Mouse (Mus musculus) liver, embryonic 15.5 days (tissue): ENCODE measurements around the gene Gm42417. TPM values are rescaled to one million over a fixed set of nuclear protein-coding genes. Genes with fewer than 3 reads are reported as not detected.
"Not testable (repeated sequence)": the region's sequence is repeated elsewhere in the genome, so short reads cannot be mapped to it uniquely, and the experiment has no call there.

ENCODE experiments used
- ATAC-seq: fragments of 200-750 bp; cut with Nextera tagmentation; 2 replicates; pipeline ENCODE4 v1.8.0; 2017; ENCODE audit warnings: moderate number of reproducible peaks, mild to moderate bottlenecking, moderate library complexity; ENCODE audit not compliant: insufficient read depth
- H3K27ac ChIP-seq: fragments of 300-500 bp; sonication (generic); replicated peaks from 2 replicates; pipeline ENCODE4 v1.5.1; 2015; ENCODE audit warnings: mild to moderate bottlenecking, inconsistent platforms
- H3K27me3 ChIP-seq: fragments of 300-500 bp; sonication (generic); 2 replicates; pipeline ENCODE4 v1.6.1; 2015; ENCODE audit warnings: mild to moderate bottlenecking, inconsistent platforms
- H3K36me3 ChIP-seq: fragments of 300-500 bp; sonication (generic); replicated peaks from 2 replicates; pipeline ENCODE4 v1.6.1; 2015; ENCODE audit warnings: moderate library complexity, mild to moderate bottlenecking, inconsistent platforms
- H3K4me1 ChIP-seq: fragments of 300-500 bp; sonication (generic); replicated peaks from 2 replicates; pipeline ENCODE4 v1.6.1; 2015; ENCODE audit warnings: inconsistent platforms
- H3K4me2 ChIP-seq: fragments of 300-500 bp; sonication (generic); 2 replicates; pipeline ENCODE4 v1.6.1; 2015; ENCODE audit warnings: moderate library complexity, mild to moderate bottlenecking, inconsistent platforms
- H3K4me3 ChIP-seq: fragments of 300-500 bp; sonication (generic); replicated peaks from 2 replicates; pipeline ENCODE4 v1.5.1; 2015; ENCODE audit warnings: mild to moderate bottlenecking, inconsistent platforms
- H3K9ac ChIP-seq: fragments of 300-500 bp; sonication (generic); 2 replicates; pipeline ENCODE4 v1.6.1; 2015; ENCODE audit warnings: moderate library complexity, mild to moderate bottlenecking, inconsistent platforms
- H3K9me3 ChIP-seq: fragments of 300-500 bp; sonication (generic); replicated peaks from 2 replicates; pipeline ENCODE4 v1.6.1; 2016; ENCODE audit warnings: inconsistent platforms
- WGBS: fragments of 180-500 bp; shearing (Covaris S2); methylation state at CpG from one replicate; pipeline ENCODE4 v1.1.7; 2015; ENCODE audit warnings: mixed read lengths; ENCODE audit not compliant: insufficient replicate concordance; 5-methylcytosine and 5-hydroxymethylcytosine counted together
- polyA plus RNA-seq: library from polyadenylated mRNA; unstranded; fragments of >200 nt; fragmentation: Nextera tagmentation; extraction: Ambion mirVana; gene quantifications from 2 replicates; pipeline ENCODE4 v1.2.1, GENCODE M21; 2015

The Gm42417 gene
- polyA plus RNA-seq, 1 experiment from 2014 or later: not detected

DNA sequence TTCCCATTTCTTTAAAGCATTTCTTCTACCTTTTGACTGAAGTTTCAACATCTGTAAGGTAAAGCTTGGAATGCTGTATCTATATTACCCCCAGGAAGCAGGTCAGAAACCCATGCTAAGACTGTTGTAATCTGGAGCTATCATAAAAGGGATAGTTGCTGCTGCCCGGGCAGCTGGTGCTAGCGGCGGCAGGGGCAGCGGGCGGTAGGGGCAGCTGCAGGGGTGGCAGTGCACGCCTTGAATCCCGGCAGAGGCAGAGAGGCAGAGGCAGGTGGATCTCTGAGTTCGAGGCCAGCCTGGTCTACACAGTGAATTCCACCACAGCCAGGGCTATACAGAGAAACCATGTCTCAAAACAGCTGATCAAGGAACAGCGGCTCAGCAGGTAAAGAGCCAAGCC, 3.7 kb upstream of the Gm42417 start:
- WGBS: 76% methylated on average over 9 of the region's 9 CpGs
- peaks cover 13% of the 10 kb centered on the region for H3K36me3 ChIP-seq
- peaks cover 25% of the 10 kb centered on the region for H3K4me1 ChIP-seq
- H3K4me3 ChIP-seq: no peak overlapping the region
- no peak for ATAC-seq
- H3K27ac ChIP-seq: no peak overlapping the region
- H3K9ac ChIP-seq: no peak overlapping the region
- H3K9me3 ChIP-seq: no peaks in the 10 kb centered on the region
- no peaks in the 10 kb centered on the region for H3K27me3 ChIP-seq
- H3K4me2 ChIP-seq: no peak overlapping the region

DNA sequence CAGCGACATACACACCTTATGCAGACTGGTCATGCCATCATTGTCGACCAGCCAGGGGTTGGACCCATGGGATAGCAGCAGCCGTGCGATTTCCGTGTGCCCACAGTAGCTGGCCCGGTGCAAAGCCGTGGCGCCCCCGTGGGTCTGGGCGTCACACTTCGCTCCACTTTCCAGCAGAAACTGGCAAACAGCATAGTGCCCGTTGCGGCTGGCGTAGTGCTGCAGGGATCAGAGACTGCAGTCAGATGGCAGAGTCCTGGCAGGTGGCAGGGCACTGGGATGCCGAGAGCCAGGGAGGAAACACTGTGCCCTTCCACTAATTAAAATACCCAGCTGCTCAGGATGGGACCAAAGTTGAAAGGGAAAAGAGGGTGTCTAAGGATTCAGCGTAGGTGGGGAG, 2.6 kb upstream of the Gm42417 start:
- WGBS: 86% methylated on average over 16 of the region's 16 CpGs
- H3K36me3 ChIP-seq: peaks cover 13% of the 10 kb centered on the region
- no peak overlapping the region for H3K4me3 ChIP-seq
- no peak for ATAC-seq
- peaks cover 24% of the 10 kb centered on the region for H3K4me1 ChIP-seq
- H3K9me3 ChIP-seq: no peaks in the 10 kb centered on the region
- H3K27me3 ChIP-seq: no peaks in the 10 kb centered on the region
- H3K27ac ChIP-seq: no peak overlapping the region
- H3K9ac ChIP-seq: no peak overlapping the region
- H3K4me2 ChIP-seq: no peak overlapping the region

GRCm38 (mm10) chr1:36540807-36541206, 1.6 kb upstream of the Gm42417 start:
- H3K27ac ChIP-seq: no peak overlapping the region
- peaks cover 13% of the 10 kb centered on the region for H3K36me3 ChIP-seq
- no peak for ATAC-seq
- H3K9ac ChIP-seq: no peak overlapping the region
- no peaks in the 10 kb centered on the region for H3K9me3 ChIP-seq
- H3K4me2 ChIP-seq: no peak overlapping the region
- H3K4me3 ChIP-seq: no peak overlapping the region
- no peaks in the 10 kb centered on the region for H3K27me3 ChIP-seq
- H3K4me1 ChIP-seq: peaks cover 24% of the 10 kb centered on the region
- WGBS: 86% methylated on average over 12 of the region's 12 CpGs

DNA sequence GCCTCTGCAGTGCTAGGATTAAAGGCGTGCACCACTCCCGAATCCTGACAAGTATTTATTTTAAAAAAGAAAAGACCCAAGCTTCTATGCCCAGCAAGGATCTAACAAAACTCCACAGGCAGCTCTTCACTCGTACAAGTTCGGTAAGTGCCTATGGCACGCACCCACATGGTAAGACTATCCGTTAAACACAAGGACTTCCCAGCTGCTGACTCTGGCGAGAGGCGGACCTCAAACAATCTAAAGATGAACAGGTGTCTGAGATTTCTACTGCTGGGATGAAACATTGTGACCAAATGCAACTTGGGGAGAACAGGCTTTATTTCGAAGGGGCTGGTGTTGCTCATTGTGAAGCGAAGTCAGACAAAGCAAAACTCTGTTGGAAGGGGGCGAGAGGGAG, 903 bp upstream of the Gm42417 start:
- H3K4me1 ChIP-seq: peaks cover 19% of the 10 kb centered on the region
- 80% methylated on average over 11 of the region's 11 CpGs for WGBS
- no peaks in the 10 kb centered on the region for H3K9me3 ChIP-seq
- no peak overlapping the region for H3K27ac ChIP-seq
- H3K4me3 ChIP-seq: no peak overlapping the region
- H3K9ac ChIP-seq: no peak overlapping the region
- no peaks in the 10 kb centered on the region for H3K27me3 ChIP-seq
- ATAC-seq: no peak
- peaks cover 13% of the 10 kb centered on the region for H3K36me3 ChIP-seq
- H3K4me2 ChIP-seq: no peak overlapping the region

DNA sequence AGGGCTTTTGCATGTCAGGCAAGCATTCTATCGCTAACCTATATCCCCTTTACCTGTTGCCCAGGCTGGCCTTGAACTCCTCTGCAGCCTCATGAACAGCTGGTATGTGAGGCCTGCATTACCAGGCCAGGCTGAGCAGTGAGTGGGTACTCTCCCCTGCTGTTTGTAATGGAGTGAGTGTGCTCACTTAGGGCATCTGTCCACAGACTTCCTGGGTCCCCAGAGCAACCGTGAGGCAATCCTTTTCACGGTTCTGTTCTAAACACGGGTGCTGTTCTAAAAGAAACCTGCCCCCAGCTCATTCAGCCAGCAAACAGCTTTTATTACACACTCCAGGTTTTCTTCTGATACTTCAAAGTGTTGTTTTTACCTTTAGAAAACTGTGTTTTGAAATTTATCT, 502 bp downstream of the Gm42417 start:
- H3K4me1 ChIP-seq: peaks cover 19% of the 10 kb centered on the region
- H3K4me2 ChIP-seq: no peak overlapping the region
- ATAC-seq: 0 out of 2 replicates have a peak, but pooled peaks have one; percentile 10
- peak overlapping the region; percentile 57 for H3K27ac ChIP-seq
- no peak overlapping the region for H3K9ac ChIP-seq
- WGBS: 63% methylated on average over 4 of the region's 4 CpGs
- H3K27me3 ChIP-seq: no peaks in the 10 kb centered on the region
- no peaks in the 10 kb centered on the region for H3K9me3 ChIP-seq
- H3K4me3 ChIP-seq: no peak overlapping the region
- H3K36me3 ChIP-seq: peaks cover 13% of the 10 kb centered on the region

DNA sequence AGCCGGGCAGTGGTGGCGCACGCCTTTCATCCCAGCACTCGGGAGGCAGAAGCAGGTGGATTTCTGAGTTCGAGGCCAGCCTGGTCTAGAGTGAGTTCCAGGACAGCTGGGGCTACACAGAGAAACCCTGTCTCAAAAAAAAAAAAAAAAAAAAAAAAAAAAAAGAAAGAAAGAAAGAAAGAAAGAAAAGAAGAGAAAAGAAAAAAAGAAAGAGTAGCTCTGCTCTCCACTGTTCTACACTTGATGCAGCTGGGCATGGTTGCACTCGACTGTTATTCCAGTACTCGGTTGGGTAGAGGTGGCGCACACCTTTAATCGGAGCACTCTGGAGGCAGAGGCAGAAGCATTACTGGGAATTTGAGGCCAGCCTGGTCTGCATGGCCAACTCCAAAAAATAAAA, 2.4 kb downstream of the Gm42417 start, which contains the start of gene Ankrd23:
Gene Ankrd23 (minus strand): TSS at position 101 of the 400 bp plus-strand sequence.
- H3K27me3 ChIP-seq, H3K4me3 ChIP-seq, H3K9ac ChIP-seq, H3K9me3 ChIP-seq, H3K4me2 ChIP-seq, ATAC-seq, H3K36me3 ChIP-seq: not testable (repeated sequence)
- Histone ChIP-seq H3K27ac (0 out of 2 replicates have a peak within 1 kb of the TSS, but pooled peaks have one; percentile 24), H3K4me1 (peaks cover 19% of the 10 kb centered on the region)
- WGBS: 84% methylated on average over 9 of the region's 9 CpGs

- H3K9me3 ChIP-seq: no peaks in the 10 kb centered on the region
- H3K4me3 ChIP-seq: no peak overlapping the region
- ATAC-seq: no peak
- 0 out of 2 replicates have a peak overlapping the region, but pooled peaks have one; percentile 24 for H3K27ac ChIP-seq
- H3K36me3 ChIP-seq: peaks cover 3% of the 10 kb centered on the region
- no peak overlapping the region for H3K9ac ChIP-seq
- 65% methylated on average over 8 of the region's 8 CpGs for WGBS
- no peak overlapping the region for H3K4me2 ChIP-seq
- H3K27me3 ChIP-seq: no peaks in the 10 kb centered on the region
- H3K4me1 ChIP-seq: peaks cover 19% of the 10 kb centered on the region
These were observed 2.9 kb downstream of the Gm42417 start for GRCm38 (mm10) chr1:36536397-36536728.

DNA sequence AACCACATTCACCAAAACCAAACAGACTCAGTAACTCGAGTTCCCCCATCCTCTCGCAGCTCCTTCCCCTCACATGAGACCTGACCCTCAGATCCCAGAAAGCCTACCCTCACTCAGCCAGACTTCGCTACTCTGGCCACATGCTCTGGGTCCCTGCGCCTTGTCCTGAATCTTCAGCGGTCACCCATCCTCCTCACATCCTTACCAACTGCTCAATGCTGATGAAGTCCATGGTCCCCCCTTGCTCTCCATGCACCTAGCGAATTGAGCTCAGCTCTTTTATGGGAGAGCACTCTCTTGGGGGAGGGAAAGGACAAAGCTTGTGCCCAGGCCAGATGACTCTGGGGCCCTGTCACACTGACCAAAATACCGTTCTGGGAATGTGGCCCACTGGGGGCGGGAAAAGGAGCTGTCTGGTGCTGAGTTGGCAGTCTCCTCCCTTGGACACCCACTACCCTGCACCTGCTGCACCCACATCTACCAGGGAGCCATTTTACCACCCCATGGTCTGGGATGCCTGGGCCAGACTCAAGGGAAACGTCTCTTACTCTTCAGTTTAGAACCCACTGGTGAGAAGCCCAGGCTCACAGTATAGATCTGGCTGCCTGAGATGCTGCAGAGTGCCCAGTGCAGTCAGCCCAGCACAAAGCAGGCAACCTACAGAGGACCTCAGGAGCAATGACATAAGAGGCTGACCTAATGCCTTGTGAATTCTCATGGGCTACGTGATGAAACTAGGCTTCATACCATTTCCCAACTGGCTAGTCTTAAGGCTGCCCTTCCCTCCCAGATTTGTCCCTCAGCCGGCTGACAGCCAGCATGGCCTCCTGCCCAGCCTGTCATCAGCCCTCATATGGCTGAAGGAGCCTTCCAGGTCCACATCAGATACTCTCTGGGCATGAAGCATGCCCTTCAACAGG, 3.5 kb downstream of the Gm42417 start:
- WGBS: 71% methylated on average over 11 of the region's 11 CpGs
- H3K27ac ChIP-seq: 0 out of 2 replicates have a peak overlapping the region, but pooled peaks have one; percentile 24
- ATAC-seq: no peak

DNA sequence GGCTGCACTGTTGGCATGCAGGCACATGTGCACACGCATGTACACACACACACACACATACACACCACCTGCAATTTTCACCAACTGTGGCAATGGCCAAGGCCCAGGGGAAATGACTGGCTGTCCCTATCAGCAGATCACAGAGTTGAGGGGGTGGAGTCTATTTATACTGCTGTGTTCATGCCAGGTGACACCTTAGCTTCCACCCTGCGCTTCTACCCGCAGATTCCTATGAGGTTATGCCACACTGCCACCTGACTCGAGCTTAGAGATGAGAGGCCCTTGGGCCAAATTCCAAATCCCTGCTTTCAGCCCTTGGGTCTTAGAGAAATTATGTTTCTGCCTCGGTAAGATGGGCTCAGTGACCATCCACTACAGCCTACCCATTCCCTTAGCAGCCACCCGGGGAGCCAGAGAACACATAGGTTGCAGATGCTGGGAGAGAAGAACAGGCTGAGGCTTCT, 4.6 kb downstream of the Gm42417 start:
- Histone ChIP-seq H3K9ac (no peak overlapping the region), H3K9me3 (no peaks in the 10 kb centered on the region), H3K27me3 (no peaks in the 10 kb centered on the region), H3K4me3 (no peak overlapping the region), H3K4me1 (peaks cover 19% of the 10 kb centered on the region), H3K36me3 (no peaks in the 10 kb centered on the region), H3K27ac (no peak overlapping the region), H3K4me2 (no peak overlapping the region)
- no peak for ATAC-seq
- 51% methylated on average over 6 of the region's 6 CpGs for WGBS

More for the DNA sequence above, 3.5 kb downstream of the Gm42417 start:
- no peak overlapping the region for H3K4me3 ChIP-seq
- no peaks in the 10 kb centered on the region for H3K36me3 ChIP-seq
- H3K9me3 ChIP-seq: no peaks in the 10 kb centered on the region
- H3K4me2 ChIP-seq: no peak overlapping the region
- H3K9ac ChIP-seq: no peak overlapping the region
- peaks cover 19% of the 10 kb centered on the region for H3K4me1 ChIP-seq
- no peaks in the 10 kb centered on the region for H3K27me3 ChIP-seq

GRCm38 (mm10) chr1:36533546-36533945, 5.7 kb downstream of the Gm42417 start:
- no peak for ATAC-seq
- Histone ChIP-seq H3K4me3 (no peak overlapping the region), H3K36me3 (no peaks in the 10 kb centered on the region), H3K9ac (no peak overlapping the region), H3K4me2 (no peak overlapping the region), H3K27ac (no peak overlapping the region), H3K27me3 (no peaks in the 10 kb centered on the region), H3K4me1 (peaks cover 17% of the 10 kb centered on the region), H3K9me3 (no peaks in the 10 kb centered on the region)
- 73% methylated on average over 6 of the region's 6 CpGs for WGBS

- Histone ChIP-seq H3K9ac (no peak overlapping the region), H3K4me1 (peaks cover 14% of the 10 kb centered on the region), H3K4me3 (no peak overlapping the region), H3K36me3 (no peaks in the 10 kb centered on the region), H3K27me3 (no peaks in the 10 kb centered on the region), H3K9me3 (no peaks in the 10 kb centered on the region), H3K27ac (no peak overlapping the region), H3K4me2 (no peak overlapping the region)
- 91% methylated on average over 12 of the region's 12 CpGs for WGBS
- no peak for ATAC-seq
These were observed 7.8 kb downstream of the Gm42417 start for GRCm38 (mm10) chr1:36531461-36531860.
